Mouse (Mus musculus) common myeloid progenitor, adult 5-6 weeks (primary cell): ENCODE results near the gene Nhsl2. TPM values are rescaled to one million over a fixed set of nuclear protein-coding genes. Genes with fewer than 3 reads are reported as not detected.

Experiments used
- ATAC-seq: replicated peaks from 2 replicates; pipeline ENCODE4 v1.8.0; 2016; ENCODE audit warnings: low read depth, mild to moderate bottlenecking, moderate TSS enrichment, inconsistent platforms; ENCODE audit not compliant: poor library complexity, severe bottlenecking
- total RNA-seq: library from RNA; stranded (forward); fragments of 200-1000, 187-1606 nt; gene quantifications from 2 replicates; pipeline ENCODE4 v1.2.3, GENCODE M21; 2017

Nhsl2 gene
- total RNA-seq, 1 experiment from 2014 or later, result 5.3 TPM

GRCm38 (mm10) chrX:102035671-102036070, 186.5 kb downstream of the Nhsl2 start:
- no peak for ATAC-seq

DNA sequence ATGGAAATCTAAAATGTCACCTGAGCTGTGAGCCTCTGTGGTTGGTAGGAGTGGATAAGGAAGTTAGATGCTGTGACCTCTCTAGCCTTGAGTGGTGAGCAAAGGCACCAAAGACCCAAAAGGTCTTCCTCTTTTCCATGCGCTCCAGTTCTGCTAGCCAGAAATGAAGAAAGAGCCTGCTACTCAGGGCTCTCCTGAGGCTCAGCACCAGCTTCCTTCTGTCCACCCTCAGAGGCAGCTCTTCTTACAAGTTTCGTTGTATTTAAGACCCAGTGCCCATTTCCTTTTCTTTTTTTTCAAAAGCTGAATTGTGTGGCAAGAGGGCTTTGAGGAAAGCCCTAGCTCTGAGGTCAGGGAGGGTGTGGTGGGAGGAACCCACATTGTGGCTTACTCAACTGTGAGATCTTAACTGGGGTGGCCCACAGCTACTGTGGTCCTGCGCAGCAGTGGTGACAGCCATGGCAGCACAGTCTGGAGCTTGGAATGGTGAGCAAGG, 187.7 kb downstream of the Nhsl2 start:
- ATAC-seq, result peak; percentile 93

DNA sequence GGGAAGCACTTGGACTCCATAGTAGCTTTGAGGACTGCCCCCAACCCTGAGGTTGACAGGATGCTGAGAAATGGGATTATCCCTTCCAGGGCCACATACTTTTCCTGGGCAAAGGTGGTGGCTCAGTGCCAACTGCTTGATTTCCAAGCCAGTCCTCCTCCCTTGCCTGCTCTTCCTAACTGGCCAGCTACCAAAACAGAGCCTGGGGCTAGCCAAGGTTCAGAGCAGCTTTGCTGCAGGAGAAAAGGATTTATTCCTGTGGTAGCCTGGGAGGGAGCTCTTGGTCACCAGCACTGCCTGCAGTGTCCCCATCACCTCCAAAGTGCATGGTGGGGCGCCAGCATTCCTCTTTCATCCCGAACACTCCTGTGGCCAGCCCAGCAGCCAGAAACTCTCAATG, 188.3 kb downstream of the Nhsl2 start:
- no peak for ATAC-seq

DNA sequence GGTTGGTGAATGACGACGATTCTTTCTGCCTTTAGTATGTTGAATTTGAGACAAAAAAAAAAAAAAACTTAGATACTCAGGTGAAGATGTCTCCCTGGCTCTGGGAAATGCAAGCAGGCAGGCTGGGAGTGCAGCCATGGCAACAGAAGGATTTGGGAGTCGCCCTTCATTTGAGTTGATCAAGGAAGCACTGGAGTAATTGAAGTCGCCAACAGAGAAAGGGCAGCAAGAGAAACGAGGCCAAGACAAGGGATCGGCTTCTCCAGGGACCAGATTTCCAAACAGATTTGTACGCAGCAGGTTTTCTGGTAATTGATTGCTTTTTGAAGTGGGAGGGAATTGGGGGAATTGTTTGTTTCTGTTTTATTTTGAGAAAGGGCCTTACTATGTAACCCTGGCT, 192.4 kb downstream of the Nhsl2 start:
- no peak for ATAC-seq

GRCm38 (mm10) chrX:102042386-102042785, 193.2 kb downstream of the Nhsl2 start:
- ATAC-seq, result peak; percentile 96

- ATAC-seq, result 0 out of 2 replicates have a peak, but pooled peaks have one; percentile 41
Observed at GRCm38 (mm10) chrX:102050552-102050951, 201.4 kb downstream of the Nhsl2 start.

GRCm38 (mm10) chrX:102051225-102051624, 202.0 kb downstream of the Nhsl2 start:
- ATAC-seq, result no peak

DNA sequence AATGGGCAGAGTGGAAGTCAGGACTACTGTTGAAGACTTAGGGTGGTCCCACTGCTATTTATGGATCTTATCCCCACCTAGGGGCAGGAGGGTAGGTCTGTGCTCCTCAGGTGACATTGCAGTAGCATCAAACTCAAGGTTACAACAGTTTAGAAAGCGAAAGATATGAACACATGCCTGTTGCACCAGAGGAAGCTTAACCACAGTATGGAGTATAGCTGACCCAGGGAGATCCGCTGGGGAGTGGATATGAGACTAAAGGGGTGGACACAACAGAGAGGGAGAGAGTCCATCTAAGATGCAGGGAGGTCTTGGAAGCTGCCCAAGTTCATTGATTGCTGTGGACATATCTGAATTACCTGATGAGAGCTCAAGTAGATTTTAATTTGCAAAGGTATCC, 204.2 kb downstream of the Nhsl2 start:
- no peak for ATAC-seq

DNA sequence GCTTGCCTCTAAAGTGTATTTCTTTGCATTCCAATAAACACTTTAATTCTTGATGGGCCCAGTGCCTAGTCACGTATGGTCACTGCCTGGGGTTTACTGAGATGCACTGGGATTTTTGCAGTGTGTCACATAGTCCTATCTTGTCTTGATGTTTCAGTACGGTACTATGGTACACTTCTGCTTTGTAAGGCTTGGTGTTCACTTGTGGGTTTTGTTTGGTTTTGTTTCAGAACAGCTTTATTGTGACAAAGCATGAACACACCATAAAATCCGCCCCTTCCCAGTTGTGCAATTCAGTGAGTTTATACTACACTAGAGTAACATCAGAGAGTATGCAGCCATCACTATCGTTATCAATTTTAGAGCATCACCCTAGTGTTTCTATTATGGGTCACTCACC, 204.8 kb downstream of the Nhsl2 start:
- ATAC-seq, result peak; percentile 56; the same call in 1 of the 2 replicates

GRCm38 (mm10) chrX:102059437-102059836, 210.3 kb downstream of the Nhsl2 start:
- peak; percentile 73 for ATAC-seq

GRCm38 (mm10) chrX:102060243-102060642, 211.1 kb downstream of the Nhsl2 start:
- ATAC-seq, result no peak

DNA sequence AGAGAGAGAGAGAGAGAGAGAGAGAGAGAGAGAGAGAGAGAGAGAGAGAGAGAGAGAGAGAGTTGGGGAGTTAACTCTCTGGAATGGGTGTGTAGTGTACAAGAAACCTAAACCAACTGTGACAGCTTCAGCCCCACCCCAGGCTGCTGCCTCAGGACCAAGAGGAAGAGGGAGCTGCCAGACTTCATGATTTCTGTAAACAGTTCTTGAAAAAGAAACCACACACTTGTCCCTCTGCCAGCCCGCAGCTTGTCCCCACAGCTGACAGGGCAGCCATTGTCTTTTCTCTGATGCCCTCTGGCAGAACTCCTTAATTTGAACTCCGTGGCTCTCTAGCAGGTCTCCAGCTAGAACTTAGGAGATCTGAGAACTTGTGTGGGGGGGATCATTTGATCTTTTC, 211.7 kb downstream of the Nhsl2 start:
- ATAC-seq, result peak; percentile 87

DNA sequence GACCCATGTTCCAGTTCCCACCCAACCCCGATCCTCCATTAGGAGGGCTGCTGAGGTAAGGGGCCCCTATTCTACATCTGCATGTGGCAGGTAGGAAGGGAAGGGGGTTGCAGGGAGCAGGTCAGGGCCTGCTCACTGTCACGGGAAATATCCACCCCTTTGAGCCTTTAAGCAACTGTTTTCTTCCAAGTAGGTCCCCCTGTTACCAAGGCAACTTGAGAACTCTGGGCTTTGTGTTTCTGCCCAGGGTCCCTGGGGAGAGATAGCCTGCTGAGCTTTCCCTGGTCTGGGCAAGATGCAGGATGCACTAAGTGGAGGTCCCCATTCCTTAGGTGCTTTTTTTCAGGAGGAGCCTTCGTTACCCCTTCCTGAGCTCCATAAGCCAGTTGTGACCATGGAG, 214.9 kb downstream of the Nhsl2 start:
- no peak for ATAC-seq

- ATAC-seq, result peak; percentile 50
Observed at GRCm38 (mm10) chrX:102065213-102065775, 216.1 kb downstream of the Nhsl2 start.

- ATAC-seq, result peak; percentile 68
Observed at GRCm38 (mm10) chrX:102066134-102066533, 216.9 kb downstream of the Nhsl2 start.

- ATAC-seq, result no peak
Observed at GRCm38 (mm10) chrX:102067118-102067517, 217.9 kb downstream of the Nhsl2 start.

DNA sequence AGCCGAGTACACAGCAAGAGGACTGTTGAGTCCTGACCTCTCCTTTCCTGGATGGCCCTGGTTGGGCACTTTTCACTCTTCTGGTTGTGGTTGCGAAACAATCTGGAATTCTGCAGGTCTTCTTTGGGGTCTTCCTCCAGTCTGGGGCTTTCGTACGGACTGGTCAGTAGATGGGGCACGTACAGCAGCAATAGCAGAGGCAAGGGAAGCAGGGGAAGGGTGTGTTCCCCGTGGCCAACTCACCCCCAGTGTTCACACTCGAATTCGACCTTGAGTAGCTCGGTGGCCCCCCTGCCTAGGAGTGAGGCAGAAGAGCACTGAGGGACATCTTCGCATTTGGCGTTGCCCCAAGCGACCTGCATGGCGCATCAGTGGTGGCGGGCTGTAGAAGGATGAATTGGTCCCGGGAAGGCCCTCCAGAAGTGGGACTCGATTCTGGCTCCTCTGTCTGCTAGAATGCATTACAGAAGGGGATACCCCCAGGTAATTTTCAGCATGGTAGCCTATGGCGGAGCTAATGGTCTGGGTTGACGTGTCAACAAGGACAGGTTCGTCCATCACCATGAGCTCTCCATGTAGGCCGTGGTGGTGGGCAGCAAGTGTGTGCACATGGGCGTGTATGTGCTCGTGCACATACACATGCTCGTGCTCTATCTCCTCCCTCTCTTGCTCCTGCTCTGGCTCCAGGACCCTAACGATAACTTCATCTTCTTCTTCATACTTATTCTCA, 219.8 kb downstream of the Nhsl2 start:
- ATAC-seq, result no peak

- peak; percentile 89 for ATAC-seq
Observed at GRCm38 (mm10) chrX:102070591-102071471, 221.6 kb downstream of the Nhsl2 start, which contains the start of gene Rtl5. TSS of gene Rtl5 (minus strand) at chrX:102071304.

- no peak for ATAC-seq
Observed at GRCm38 (mm10) chrX:102071517-102071916, 222.3 kb downstream of the Nhsl2 start.

DNA sequence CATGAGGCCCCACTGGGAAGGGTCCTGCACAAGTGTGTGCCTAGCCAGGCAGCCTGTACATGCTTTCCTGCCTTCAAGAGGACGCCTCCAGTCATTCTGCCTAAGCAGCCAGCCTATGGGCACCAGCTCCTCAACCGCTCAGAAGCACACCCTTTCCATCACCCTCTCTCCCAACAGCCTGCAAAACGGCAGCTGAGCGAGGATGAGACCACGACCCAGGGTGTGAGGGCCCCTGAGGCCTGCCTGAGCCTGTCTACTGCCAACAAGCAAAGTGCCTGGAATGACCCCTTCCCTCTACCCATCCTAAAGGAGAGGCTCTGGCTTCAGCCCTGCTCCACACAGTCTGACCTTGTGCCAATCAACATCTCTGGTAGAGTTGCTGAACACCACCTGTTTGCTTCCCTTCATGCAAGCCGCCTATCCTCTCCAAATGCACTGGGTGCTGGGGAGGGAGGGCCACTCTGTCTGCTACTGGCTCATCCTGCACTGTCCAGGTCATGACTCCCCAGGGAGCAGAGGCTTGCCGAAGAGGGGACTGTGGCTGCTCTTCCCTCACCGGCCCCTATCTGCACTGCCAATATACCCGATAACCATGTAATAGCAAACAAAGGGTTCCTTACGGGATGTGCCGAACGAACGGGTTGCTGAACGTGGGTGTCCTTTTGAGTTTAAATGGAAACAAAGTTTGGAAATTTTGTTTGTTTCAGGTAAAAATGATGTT, 224.6 kb downstream of the Nhsl2 start:
- no peak for ATAC-seq
